Mouse (Mus musculus) CD4-positive, CD25-positive, alpha-beta regulatory T cell (primary cell): ENCODE data around the gene Oaf. TPM values are rescaled to one million over a fixed set of nuclear protein-coding genes. Genes with fewer than 3 reads are reported as not detected.

Experiments
- polyA plus RNA-seq: library from polyadenylated mRNA; unstranded; fragments of 100-300 nt; shearing (Covaris generic); gene quantifications from one replicate; pipeline ENCODE4 v1.2.1, GENCODE M21; 2017

Gene Oaf
- 0.48 TPM for polyA plus RNA-seq

DNA sequence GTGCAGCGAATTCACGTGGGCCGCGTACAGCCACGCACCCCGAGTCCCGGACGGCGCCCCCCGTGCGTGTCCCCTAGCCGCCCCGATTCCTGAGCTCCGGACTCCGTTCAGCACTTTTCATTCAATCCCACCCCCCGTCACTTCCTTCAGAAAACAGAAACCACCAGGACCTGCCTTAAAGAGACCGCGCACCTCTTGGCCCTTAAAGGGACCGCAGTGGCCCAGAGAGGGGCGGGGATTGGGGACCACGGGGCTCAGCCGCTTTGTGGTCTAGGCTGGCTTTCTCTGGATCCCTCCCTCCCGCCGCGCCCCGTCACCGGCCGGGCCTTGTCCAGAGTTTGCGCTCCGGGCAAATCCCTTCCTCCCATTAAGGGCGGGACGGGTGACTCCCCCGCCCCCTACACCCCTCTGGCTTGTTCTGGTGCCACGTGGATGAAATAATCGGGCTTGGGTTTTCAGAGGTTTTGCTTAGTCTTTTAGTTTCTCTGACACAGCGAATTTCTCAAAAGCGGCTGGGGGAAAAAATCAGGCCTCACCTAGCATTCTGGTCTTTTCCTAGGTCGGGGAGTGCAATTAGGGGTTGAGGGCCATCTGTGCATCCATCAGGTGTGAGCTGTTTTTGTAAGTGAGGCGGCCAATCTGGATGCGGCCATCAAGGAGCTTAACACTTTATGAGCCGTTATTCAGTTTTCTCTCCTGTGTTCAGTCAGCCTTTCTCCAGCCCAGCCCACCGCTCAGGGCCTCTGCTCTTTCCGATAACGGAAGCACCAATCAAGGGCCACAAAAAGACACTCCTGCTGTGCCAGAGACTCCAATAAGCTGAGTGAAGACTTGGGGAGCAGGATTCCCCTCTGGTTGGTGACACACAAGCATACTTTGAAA is at the start of gene Oaf:
TSS of gene Oaf (minus strand) at position 200 of the 882 bp plus-strand sequence.

DNA sequence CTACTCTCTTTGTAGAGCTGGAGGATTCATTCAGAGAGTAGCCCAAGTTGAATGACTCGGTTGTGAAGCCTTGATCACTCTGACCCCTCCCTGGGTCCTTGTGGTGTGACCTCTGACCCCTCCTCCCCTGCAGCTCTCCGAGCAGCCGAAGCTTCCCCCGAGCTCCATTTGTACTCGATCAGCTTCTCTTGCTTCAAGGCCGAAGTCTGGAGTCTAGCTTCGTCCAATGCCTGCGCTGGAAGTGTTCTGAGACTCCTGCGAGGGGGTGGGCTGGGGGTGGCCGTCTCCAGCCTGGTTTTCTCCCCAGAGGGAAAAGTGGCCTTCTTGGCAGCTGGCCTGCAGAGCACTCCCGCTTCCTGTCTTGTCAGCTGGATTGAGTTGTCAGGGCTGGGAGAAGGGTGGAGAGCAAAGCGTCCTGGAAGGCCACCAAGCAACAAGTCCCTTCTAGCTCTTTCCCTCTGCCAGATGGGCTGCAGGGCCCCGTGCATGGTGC is 29.5 kb downstream of the Oaf start, which contains the start of gene Pou2f3:
TSS of gene Pou2f3 (minus strand) at position 180 of the 493 bp plus-strand sequence.

Other genes with a start within 250 kb of the Oaf start
- 13.3 TPM for gene Arhgef12, start 132.7 kb downstream of the Oaf start, polyA plus RNA-seq
- 4.8 TPM for gene Tmem136, start 123.3 kb downstream of the Oaf start, polyA plus RNA-seq
- gene Pou2f3, start 29.5 kb downstream of the Oaf start, polyA plus RNA-seq = not detected
- gene Trim29, start 70.9 kb upstream of the Oaf start, polyA plus RNA-seq = not detected